Mouse (Mus musculus) fat pad, adult 2 months (tissue): Measurements from ENCODE around the gene Tfap4.
A peak's percentile ranks its signal among the peaks of the same experiment; 100 is the strongest.
"Not testable (repeated sequence)": the region's sequence is repeated elsewhere in the genome, so short reads cannot be mapped to it uniquely, and the experiment has no call there.

Experiments used
- DNase-seq: peaks from one replicate; pipeline ENCODE4 v3.0.0-alpha.2; 2011; ENCODE audit warnings: low read depth, low spot score; ENCODE audit errors: extremely low read depth

Gene Tfap4

DNA sequence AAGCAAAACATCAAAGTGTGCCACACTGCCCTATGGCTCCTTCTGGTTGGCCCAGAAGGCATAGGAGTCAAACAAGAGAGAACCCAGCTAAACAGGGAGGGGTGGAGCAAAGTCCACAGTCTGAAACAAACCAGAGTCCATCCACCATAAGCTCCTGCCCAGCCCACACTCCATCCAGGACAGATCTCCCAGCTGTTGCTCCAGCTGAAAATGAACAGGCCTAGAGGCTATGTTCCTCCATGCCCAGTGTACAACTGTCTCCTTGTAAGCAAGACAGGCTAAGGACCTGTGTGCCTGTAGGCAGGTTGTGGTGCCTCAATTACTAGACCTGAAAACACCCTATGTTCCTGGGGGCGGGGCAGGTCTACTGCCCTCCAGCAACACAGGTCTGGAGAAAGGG lies 2.6 kb downstream of the Tfap4 start:
- no peak for DNase-seq

DNA sequence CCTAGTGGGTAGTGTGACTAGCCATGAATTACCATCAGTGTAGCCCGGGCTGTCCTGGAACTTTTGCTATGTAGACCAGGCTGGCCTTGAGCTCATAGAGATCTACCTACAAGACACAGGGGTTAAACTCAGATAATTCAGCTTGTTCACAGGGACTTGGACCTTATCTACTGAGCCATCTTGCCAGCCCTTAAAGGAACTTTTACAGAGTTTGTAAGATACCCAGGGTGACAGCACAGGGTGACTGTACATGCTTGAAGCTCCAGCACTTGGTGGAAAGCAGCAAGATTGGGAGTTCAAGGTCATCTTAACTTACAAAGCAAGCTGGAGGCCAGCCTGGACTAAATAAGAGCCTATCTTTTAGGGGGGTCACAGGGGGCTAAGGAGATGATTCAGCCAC lies 4.1 kb downstream of the Tfap4 start:
- DNase-seq: no peak

- DNase-seq: no peak
Observed at GRCm38 (mm10) chr16:4552829-4553550, 6.7 kb downstream of the Tfap4 start.

DNA sequence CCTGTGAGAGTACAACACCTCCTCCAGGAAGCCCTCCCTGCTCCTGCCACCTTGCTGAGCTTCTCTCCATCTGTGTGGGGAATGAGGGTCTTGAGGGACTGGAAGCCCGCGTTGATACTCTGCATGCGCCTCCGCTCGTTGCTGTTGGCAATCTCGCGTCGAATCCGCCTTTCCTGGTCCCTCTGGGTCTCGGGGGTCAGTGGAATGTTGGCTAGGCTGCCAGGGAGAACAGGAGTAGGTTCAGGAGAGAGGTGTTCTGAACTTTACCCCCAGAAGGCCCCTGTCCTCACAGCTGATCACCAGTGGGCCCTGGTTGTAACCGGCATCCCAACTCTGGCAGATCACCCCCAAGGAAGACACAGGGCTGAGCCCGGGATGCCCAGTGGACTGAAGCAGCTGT lies 7.8 kb downstream of the Tfap4 start:
- no peak for DNase-seq

GRCm38 (mm10) chr16:4551056-4551455 lies 8.6 kb downstream of the Tfap4 start:
- DNase-seq: no peak

DNA sequence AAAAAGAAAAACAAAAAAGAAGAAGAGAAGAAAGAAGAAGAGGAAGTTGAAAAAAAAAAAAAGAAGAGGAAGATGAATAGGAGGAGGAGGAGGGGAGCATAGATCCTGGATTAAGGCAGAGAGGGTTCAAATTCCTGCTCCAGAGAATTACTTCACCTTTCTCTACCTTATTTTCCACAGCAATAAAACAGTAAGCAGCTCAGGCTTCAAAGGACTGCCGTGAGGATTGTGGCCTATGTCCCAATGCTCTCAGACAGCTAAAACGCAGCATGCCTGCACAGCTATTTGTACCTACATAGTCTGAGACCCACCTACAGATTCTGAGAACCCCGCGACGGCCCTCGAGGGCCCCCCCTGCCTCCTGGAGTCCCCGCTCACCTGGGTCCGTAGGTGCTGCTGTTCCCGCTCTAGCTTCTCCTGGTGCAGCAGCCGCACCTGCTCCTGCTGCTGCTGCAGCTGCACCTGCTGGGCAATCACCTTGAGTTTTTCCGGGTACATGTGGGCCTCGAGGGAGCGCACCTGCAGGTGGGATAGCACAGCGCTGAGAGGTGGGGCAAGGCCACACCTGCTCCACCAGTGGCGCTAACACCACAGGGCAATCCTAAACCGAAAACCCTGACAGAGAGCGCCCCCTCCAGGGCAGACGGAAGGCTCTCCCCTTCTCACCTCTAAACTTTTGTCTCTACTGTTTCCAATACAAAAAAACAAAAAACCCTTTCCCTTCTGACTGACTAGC lies 10.5 kb downstream of the Tfap4 start:
- DNase-seq: no peak

GRCm38 (mm10) chr16:4547611-4548010 lies 12.0 kb downstream of the Tfap4 start:
- DNase-seq: no peak

- no peak for DNase-seq
Observed at GRCm38 (mm10) chr16:4546838-4547237, 12.8 kb downstream of the Tfap4 start.

GRCm38 (mm10) chr16:4544845-4545244 lies 14.8 kb downstream of the Tfap4 start:
- DNase-seq: no peak

- no peak for DNase-seq
Observed at GRCm38 (mm10) chr16:4543266-4543665, 16.4 kb downstream of the Tfap4 start.

GRCm38 (mm10) chr16:4542236-4542774 lies 17.3 kb downstream of the Tfap4 start:
- DNase-seq: no peak

DNA sequence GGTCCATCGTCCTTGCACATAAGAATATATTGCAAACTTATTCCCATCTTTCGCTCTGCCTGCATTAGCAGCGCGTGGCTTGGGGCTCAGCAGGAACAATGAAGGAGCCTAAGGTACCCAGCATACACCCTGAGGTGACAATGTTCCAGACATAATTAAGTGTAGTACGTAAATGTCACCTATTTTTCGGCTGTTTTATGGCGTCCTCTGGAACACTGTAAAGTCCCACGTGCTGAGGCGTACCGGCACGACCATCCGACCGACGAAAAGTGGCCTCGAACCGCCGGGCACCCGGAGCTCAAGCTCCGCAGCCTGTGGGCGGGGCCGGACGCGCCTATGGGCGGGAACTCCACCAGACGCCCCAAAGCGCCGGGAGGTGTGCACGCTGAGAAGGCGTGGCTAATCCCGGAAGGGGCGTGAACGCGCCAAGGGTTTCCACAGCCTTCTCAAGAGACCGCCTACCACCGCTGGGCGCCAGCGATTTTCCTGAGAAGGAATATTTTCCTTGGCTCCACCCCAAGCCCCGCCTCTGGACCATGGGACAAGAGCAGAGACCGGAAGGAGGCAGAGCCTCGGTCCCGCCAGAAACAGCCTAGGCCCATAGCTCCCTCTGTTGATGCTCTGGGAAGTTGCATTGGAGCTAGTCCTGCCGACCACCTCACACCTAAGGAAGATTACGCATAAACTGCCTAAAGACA lies 18.0 kb downstream of the Tfap4 start, which contains the start of gene Srl:
Srl (minus strand) TSS at position 316 of the 698 bp plus-strand sequence.
- peak; percentile 89 for DNase-seq

GRCm38 (mm10) chr16:4541033-4541432 lies 18.6 kb downstream of the Tfap4 start:
- no peak for DNase-seq

- DNase-seq: no peak
Observed at GRCm38 (mm10) chr16:4540064-4540775, 19.4 kb downstream of the Tfap4 start.

- no peak for DNase-seq
Observed at GRCm38 (mm10) chr16:4539521-4539920, 20.1 kb downstream of the Tfap4 start.

- DNase-seq: no peak
Observed at GRCm38 (mm10) chr16:4537616-4538358, 21.9 kb downstream of the Tfap4 start.

GRCm38 (mm10) chr16:4527373-4527772 lies 32.3 kb downstream of the Tfap4 start:
- not testable (repeated sequence) for DNase-seq

DNA sequence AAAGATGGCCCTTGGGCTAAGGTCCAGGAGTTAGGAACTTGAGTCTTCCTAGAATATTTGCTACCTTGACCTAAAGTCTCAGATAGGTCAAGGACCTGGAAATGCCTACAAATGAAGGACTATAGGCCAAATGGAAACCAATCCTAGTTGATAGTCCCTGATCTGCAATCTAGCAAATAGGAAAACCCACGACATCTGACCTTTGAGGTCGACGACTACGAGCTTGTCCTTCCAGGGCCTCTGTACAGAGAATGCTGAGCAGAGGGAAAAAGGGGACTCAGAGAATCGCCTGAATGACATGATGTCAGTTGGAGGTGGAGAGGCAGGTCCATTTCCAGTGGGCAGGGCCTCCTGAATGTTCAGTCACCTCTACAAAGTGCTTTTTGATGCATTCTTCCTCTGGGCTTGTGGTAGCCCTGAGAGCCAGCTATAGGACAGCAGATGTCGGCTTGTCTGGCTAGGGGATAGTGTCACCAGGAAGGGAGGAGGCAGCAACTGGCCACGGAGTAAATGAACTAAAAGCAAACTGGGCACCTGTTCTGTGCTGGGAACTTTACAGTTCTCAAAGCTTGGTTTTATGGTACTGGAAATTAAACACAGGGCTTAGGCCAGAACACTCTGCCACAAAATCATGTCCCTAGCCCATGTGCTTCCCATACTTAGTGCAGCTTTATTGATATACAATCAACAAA lies 36.2 kb downstream of the Tfap4 start:
- no peak for DNase-seq

GRCm38 (mm10) chr16:4522879-4523278 lies 36.8 kb downstream of the Tfap4 start:
- no peak for DNase-seq
